In the genomic region with DNA sequence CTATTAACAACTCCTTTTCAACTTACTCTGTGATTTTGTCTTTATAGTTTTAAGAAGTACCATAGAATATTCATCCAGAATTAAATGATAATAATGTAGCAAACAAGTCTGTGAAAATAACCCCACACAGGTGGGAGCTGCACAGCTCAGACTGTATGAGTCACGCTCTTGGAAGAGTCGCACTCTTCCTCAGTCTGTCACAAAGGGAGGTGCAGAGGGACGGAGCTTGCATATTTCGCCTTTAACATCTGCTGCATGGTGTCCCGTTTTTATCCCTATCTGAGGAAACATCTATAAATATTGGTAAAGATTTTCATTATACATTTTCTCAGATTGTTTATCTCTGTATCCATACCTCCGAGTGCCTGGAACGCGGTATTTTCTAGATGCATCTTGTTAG, we compare ENCODE assay signal across 13 mouse cellular contexts.
"Had no signal": no experiment of that assay in that cellular context is flagged by ENCODE, and none has a peak within 500 bp of the region (broad histone marks: within the 10 kb centered on the region; RNA-seq: fewer than 3 reads in every experiment).

No protein-coding gene starts in this region.

- H3K4me1 ChIP-seq: liver, embryonic 13.5 days; stomach, embryonic 15.5 days had no signal

- DNase-seq: kidney, adult 18-20 months; kidney, adult 9 months; kidney, postnatal 14 days; kidney, postnatal 4 days; liver, embryonic 13.5 days; lung, adult 2 months; lung, postnatal 14 days; lung, postnatal 4 days; midbrain, embryonic 14.5 days; right cerebral cortex, postnatal 14 days; spleen, adult 18-20 months; thymus, postnatal 25 days had no signal

- H3K27ac ChIP-seq: liver, embryonic 13.5 days; stomach, embryonic 15.5 days had no signal

- H3K4me3 ChIP-seq: liver, embryonic 13.5 days; stomach, embryonic 15.5 days had no signal
